Mouse (Mus musculus): Measurements from ENCODE around the gene Hoxc10.
A peak's percentile ranks its signal among the peaks of the same experiment; 100 is the strongest.

Gene Hoxc10

GRCm38 (mm10) chr15:102967511-102968397 lies 1.2 kb downstream of the Hoxc10 start:
- DNase-seq (ENCODE audit: low spot score) = no peak

GRCm38 (mm10) chr15:102969296-102969695 lies 2.7 kb downstream of the Hoxc10 start:
- no peak for DNase-seq (ENCODE audit: low spot score)

- peak; percentile 73 for DNase-seq (ENCODE audit: low spot score)
Measured at GRCm38 (mm10) chr15:102970740-102971139, 4.1 kb downstream of the Hoxc10 start.

GRCm38 (mm10) chr15:102972254-102972653 lies 5.7 kb downstream of the Hoxc10 start:
- no peak for DNase-seq (ENCODE audit: low spot score)

- no peak for DNase-seq (ENCODE audit: low spot score)
Measured at GRCm38 (mm10) chr15:102972753-102973152, 6.2 kb downstream of the Hoxc10 start.

- no peak for DNase-seq (ENCODE audit: low spot score)
Measured at GRCm38 (mm10) chr15:102975034-102975433, 8.4 kb downstream of the Hoxc10 start.

GRCm38 (mm10) chr15:102975688-102976111 lies 9.1 kb downstream of the Hoxc10 start:
- DNase-seq (ENCODE audit: low spot score) = no peak

GRCm38 (mm10) chr15:102976171-102976570 lies 9.6 kb downstream of the Hoxc10 start, which contains the start of gene Hoxc9:
TSS of gene Hoxc9 (plus strand) at chr15:102976439.
- no peak for DNase-seq (ENCODE audit: low spot score)

GRCm38 (mm10) chr15:102976631-102977422 lies 10.2 kb downstream of the Hoxc10 start:
- no peak for DNase-seq (ENCODE audit: low spot score)

- DNase-seq (ENCODE audit: low spot score) = no peak
Measured at GRCm38 (mm10) chr15:102977423-102977974, 10.9 kb downstream of the Hoxc10 start.

GRCm38 (mm10) chr15:102978615-102979515 lies 12.3 kb downstream of the Hoxc10 start:
- DNase-seq (ENCODE audit: low spot score) = no peak

- no peak for DNase-seq (ENCODE audit: low spot score)
Measured at GRCm38 (mm10) chr15:102979936-102980335, 13.3 kb downstream of the Hoxc10 start.

GRCm38 (mm10) chr15:102980352-102980751 lies 13.8 kb downstream of the Hoxc10 start:
- no peak for DNase-seq (ENCODE audit: low spot score)

- DNase-seq (ENCODE audit: low spot score) = no peak
Measured at GRCm38 (mm10) chr15:102980912-102981311, 14.3 kb downstream of the Hoxc10 start.

GRCm38 (mm10) chr15:102981379-102982288 lies 15.0 kb downstream of the Hoxc10 start:
- DNase-seq (ENCODE audit: low spot score) = no peak

GRCm38 (mm10) chr15:102983716-102984115 lies 17.1 kb downstream of the Hoxc10 start:
- no peak for DNase-seq (ENCODE audit: low spot score)

GRCm38 (mm10) chr15:102984521-102984920 lies 17.9 kb downstream of the Hoxc10 start:
- no peak for DNase-seq (ENCODE audit: low spot score)

GRCm38 (mm10) chr15:102984925-102985324 lies 18.3 kb downstream of the Hoxc10 start:
- no peak for DNase-seq (ENCODE audit: low spot score)

- DNase-seq (ENCODE audit: low spot score) = peak; percentile 98
Measured at GRCm38 (mm10) chr15:102987124-102987833, 20.7 kb downstream of the Hoxc10 start.

- DNase-seq (ENCODE audit: low spot score) = no peak
Measured at GRCm38 (mm10) chr15:102988078-102988477, 21.5 kb downstream of the Hoxc10 start.
